Mouse (Mus musculus): Measurements from ENCODE around the gene Tbc1d22a. TPM values are rescaled to one million over a fixed set of nuclear protein-coding genes. Genes with fewer than 3 reads are reported as not detected.

The Tbc1d22a gene
- polyA plus RNA-seq (2015; fragmentation: Nextera tagmentation; extraction: Ambion mirVana) = 12.6 and 13.2 TPM in 2 replicates

- H3K27ac ChIP-seq (ENCODE audit: low read depth, low read length) = peak within 1 kb of the TSS; percentile 83
- peak within 1 kb of the TSS; percentile 75 for H3K4me3 ChIP-seq (ENCODE audit: low read length)
- no peaks in the 10 kb centered on the region for H3K36me3 ChIP-seq (ENCODE audit: control insufficient read depth, insufficient read depth, low read length)
- under 1% methylated on average over 64 of the region's 64 CpGs for WGBS
- H3K4me1 ChIP-seq (ENCODE audit: control insufficient read depth, insufficient read depth, low read depth, low read length) = peaks cover 17% of the 10 kb centered on the region
- peak within 1 kb of the TSS; percentile 88 for H3K9ac ChIP-seq (ENCODE audit: low read depth, low read length)
- ATAC-seq = peak; percentile 95
- H3K27me3 ChIP-seq (replicated peaks; ENCODE audit: control insufficient read depth, insufficient read depth, low read length) = no peaks in the 10 kb centered on the region
- H3K9me3 ChIP-seq (ENCODE audit: control insufficient read depth, low read length) = no peaks in the 10 kb centered on the region
- H3K4me2 ChIP-seq (ENCODE audit: low read length) = peak within 1 kb of the TSS; percentile 99
Measured at GRCm38 (mm10) chr15:86213753-86214548, at the start of gene Tbc1d22a. TSS of gene Tbc1d22a (plus strand) at chr15:86214459.

DNA sequence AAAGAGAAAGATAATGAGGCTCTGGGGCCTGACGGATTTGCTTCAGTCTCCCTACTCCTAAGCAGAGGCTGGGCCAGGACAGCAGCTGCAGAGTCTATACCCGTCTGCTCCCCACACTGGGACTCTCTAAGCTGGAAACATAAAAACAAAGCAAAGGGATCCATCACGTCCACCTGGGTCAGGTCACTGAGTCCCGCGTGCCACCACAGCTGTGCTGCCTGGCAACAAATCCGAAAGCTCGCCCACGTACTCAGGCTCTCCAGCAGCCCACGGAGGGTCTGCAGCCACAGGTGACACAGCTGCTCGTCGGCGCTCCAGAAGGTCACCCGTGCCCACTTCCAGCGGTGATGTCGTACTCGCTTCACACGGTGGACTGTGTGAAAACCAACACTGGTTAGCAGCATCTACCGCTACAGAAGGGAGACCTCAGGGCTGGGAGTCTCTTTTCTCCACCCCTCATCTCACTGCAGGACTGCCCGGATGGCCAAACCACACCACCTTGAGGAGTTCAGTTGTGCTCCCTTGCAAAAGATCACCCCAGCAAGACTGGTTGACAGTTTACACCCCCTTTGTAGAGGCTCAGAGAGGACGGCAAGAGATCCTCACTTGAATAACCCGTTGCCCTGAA lies 49.4 kb upstream of the Tbc1d22a start:
- Histone ChIP-seq H3K4me2 (ENCODE audit: low read length) (no peak overlapping the region), H3K4me3 (ENCODE audit: low read length) (no peak overlapping the region), H3K36me3 (ENCODE audit: control insufficient read depth, insufficient read depth, low read length) (peaks cover 2% of the 10 kb centered on the region; the same call in 1 of the 2 replicates), H3K9ac (ENCODE audit: low read depth, low read length) (no peak overlapping the region), H3K9me3 (ENCODE audit: control insufficient read depth, low read length) (no peaks in the 10 kb centered on the region), H3K27ac (ENCODE audit: low read depth, low read length) (no peak overlapping the region), H3K27me3 (replicated peaks; ENCODE audit: control insufficient read depth, insufficient read depth, low read length) (no peaks in the 10 kb centered on the region), H3K4me1 (ENCODE audit: control insufficient read depth, insufficient read depth, low read depth, low read length) (peaks cover 2% of the 10 kb centered on the region; the same call in 1 of the 2 replicates)
- WGBS = 80% methylated on average over 21 of the region's 21 CpGs
- no peak for ATAC-seq

DNA sequence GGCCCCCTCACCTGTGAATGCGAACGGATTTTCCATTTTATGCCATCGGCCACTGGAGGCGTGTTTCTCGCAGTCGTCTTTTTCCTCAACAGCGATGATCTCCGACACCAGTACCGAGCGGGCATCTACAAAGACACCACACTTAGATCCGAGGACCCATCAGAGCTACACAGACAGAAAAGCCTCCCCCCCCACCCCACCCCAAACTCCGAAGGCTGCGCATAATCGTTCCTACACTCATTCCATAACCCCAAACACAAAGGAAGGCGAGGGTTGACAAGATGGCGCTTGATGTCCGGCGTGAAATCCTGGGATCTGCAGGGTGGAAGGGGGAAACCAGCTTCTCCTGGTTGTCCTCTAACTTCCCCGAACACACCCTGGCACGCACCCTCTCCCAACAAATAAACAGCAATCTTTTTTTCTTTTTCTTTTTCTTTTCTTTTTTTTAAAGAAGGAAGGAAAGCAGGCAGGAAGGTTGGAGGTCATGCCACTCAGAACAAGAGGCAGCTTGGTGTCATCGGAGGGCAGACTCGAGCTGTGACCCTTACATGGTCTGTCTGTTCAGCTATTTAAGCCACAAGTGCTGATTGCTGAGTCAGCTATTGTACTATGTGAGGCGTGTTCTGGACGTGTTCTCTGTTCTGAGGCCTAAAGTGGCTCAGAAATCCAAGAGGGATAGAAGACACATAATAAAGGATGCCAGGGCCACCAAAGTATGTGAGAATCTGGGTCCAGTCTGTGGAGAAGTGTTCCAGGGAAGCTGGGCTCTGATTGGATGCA lies 48.3 kb upstream of the Tbc1d22a start:
- H3K4me2 ChIP-seq (ENCODE audit: low read length) = no peak overlapping the region
- 92% methylated on average over 24 of the region's 24 CpGs for WGBS
- H3K9me3 ChIP-seq (ENCODE audit: control insufficient read depth, low read length) = no peaks in the 10 kb centered on the region
- H3K27me3 ChIP-seq (replicated peaks; ENCODE audit: control insufficient read depth, insufficient read depth, low read length) = no peaks in the 10 kb centered on the region
- H3K4me1 ChIP-seq (ENCODE audit: control insufficient read depth, insufficient read depth, low read depth, low read length) = peaks cover 2% of the 10 kb centered on the region; the same call in 1 of the 2 replicates
- H3K27ac ChIP-seq (ENCODE audit: low read depth, low read length) = no peak overlapping the region
- no peak overlapping the region for H3K4me3 ChIP-seq (ENCODE audit: low read length)
- ATAC-seq = no peak
- H3K9ac ChIP-seq (ENCODE audit: low read depth, low read length) = no peak overlapping the region
- peaks cover 2% of the 10 kb centered on the region; the same call in 1 of the 2 replicates for H3K36me3 ChIP-seq (ENCODE audit: control insufficient read depth, insufficient read depth, low read length)

DNA sequence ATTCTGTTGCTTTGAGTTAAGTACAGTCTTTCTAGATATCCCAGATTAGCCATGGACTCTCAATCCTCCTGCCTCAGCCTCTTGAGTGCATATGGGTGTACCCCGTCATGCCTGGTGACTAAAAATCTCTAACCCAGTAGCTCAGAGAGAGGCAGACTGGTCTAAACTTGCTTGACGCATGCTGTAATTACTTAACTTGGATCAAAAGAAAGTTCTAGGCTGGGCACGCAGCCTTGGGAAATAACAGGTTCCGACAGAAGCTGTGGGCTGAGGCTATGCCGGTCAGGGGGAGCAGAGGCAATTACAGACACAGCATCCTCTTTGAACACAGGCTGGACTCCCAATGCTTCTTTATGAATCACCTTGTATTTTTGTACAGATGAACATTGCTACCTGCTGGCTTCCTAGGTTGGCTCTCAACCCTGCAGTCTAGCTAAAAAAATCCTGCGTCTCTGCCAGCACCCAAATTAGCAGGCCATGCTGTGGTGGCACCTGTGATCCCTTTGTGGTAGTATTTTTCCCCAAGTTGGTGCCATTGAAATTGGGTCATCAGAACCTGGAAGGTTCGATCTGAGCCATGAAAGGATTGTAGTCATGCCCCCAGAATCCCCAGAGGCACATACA lies 47.1 kb upstream of the Tbc1d22a start:
- no peak overlapping the region for H3K4me3 ChIP-seq (ENCODE audit: low read length)
- peaks cover 2% of the 10 kb centered on the region; the same call in 1 of the 2 replicates for H3K4me1 ChIP-seq (ENCODE audit: control insufficient read depth, insufficient read depth, low read depth, low read length)
- no peak overlapping the region for H3K9ac ChIP-seq (ENCODE audit: low read depth, low read length)
- H3K27me3 ChIP-seq (replicated peaks; ENCODE audit: control insufficient read depth, insufficient read depth, low read length) = no peaks in the 10 kb centered on the region
- H3K36me3 ChIP-seq (ENCODE audit: control insufficient read depth, insufficient read depth, low read length) = 0 out of 2 replicates have a peak, but pooled peaks cover 2% of the 10 kb centered on the region
- H3K4me2 ChIP-seq (ENCODE audit: low read length) = no peak overlapping the region
- 91% methylated on average over 7 of the region's 7 CpGs for WGBS
- no peak for ATAC-seq
- H3K27ac ChIP-seq (ENCODE audit: low read depth, low read length) = no peak overlapping the region
- no peaks in the 10 kb centered on the region for H3K9me3 ChIP-seq (ENCODE audit: control insufficient read depth, low read length)

DNA sequence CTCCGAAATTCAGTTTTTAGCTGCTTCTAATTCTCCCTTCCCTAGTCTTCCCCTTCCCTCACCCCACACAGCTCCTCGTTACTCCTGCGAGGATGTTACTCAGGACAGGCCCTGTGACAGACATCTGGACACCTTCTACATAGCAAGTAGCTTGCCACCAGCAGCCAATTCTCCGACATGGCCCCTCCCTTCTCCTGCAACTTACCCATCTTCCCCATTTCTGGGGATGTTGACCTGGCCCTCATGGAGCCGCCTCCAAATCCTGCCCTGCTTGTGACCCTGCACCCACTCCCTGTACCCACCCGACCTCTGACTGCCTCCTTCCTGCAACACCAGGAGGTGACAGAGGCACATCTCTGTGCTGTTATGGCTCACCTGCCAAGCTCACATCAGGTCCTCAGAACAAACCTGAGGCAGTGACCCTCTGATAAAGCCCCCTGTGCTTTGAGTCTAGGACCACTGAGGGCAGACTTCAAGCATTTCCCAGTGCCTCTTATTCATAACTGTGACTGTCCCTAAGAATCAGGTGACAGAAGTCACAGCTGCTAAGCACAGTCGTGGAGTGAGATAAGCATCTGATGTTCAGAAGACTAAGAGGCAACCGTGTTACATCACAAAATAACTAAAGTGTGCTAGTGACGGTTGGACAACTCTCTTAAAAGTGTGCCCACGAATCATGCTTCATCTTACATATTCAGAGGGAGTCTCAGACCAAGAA lies 46.3 kb upstream of the Tbc1d22a start:
- Histone ChIP-seq H3K9me3 (ENCODE audit: control insufficient read depth, low read length) (no peaks in the 10 kb centered on the region), H3K4me3 (ENCODE audit: low read length) (no peak overlapping the region), H3K36me3 (ENCODE audit: control insufficient read depth, insufficient read depth, low read length) (0 out of 2 replicates have a peak, but pooled peaks cover 2% of the 10 kb centered on the region), H3K27me3 (replicated peaks; ENCODE audit: control insufficient read depth, insufficient read depth, low read length) (no peaks in the 10 kb centered on the region), H3K27ac (ENCODE audit: low read depth, low read length) (no peak overlapping the region), H3K4me2 (ENCODE audit: low read length) (no peak overlapping the region), H3K4me1 (ENCODE audit: control insufficient read depth, insufficient read depth, low read depth, low read length) (peaks cover 2% of the 10 kb centered on the region; the same call in 1 of the 2 replicates), H3K9ac (ENCODE audit: low read depth, low read length) (no peak overlapping the region)
- no peak for ATAC-seq
- 72% methylated on average over 10 of the region's 10 CpGs for WGBS

- WGBS = 20% methylated on average over 7 of the region's 7 CpGs
- H3K36me3 ChIP-seq (ENCODE audit: control insufficient read depth, insufficient read depth, low read length) = 0 out of 2 replicates have a peak, but pooled peaks cover 2% of the 10 kb centered on the region
- H3K4me1 ChIP-seq (ENCODE audit: control insufficient read depth, insufficient read depth, low read depth, low read length) = peaks cover 3% of the 10 kb centered on the region; the same call in 1 of the 2 replicates
- ATAC-seq = 0 out of 2 replicates have a peak, but pooled peaks have one; percentile 21
- no peaks in the 10 kb centered on the region for H3K27me3 ChIP-seq (replicated peaks; ENCODE audit: control insufficient read depth, insufficient read depth, low read length)
- H3K9ac ChIP-seq (ENCODE audit: low read depth, low read length) = no peak overlapping the region
- no peaks in the 10 kb centered on the region for H3K9me3 ChIP-seq (ENCODE audit: control insufficient read depth, low read length)
- H3K4me3 ChIP-seq (ENCODE audit: low read length) = no peak overlapping the region
- H3K4me2 ChIP-seq (ENCODE audit: low read length) = no peak overlapping the region
- no peak overlapping the region for H3K27ac ChIP-seq (ENCODE audit: low read depth, low read length)
Measured at GRCm38 (mm10) chr15:86168505-86168867, 45.8 kb upstream of the Tbc1d22a start.

- H3K9me3 ChIP-seq (ENCODE audit: control insufficient read depth, low read length) = no peaks in the 10 kb centered on the region
- 0 out of 2 replicates have a peak, but pooled peaks cover 2% of the 10 kb centered on the region for H3K36me3 ChIP-seq (ENCODE audit: control insufficient read depth, insufficient read depth, low read length)
- no peak for ATAC-seq
- H3K4me2 ChIP-seq (ENCODE audit: low read length) = no peak overlapping the region
- H3K9ac ChIP-seq (ENCODE audit: low read depth, low read length) = no peak overlapping the region
- H3K27me3 ChIP-seq (replicated peaks; ENCODE audit: control insufficient read depth, insufficient read depth, low read length) = no peaks in the 10 kb centered on the region
- H3K27ac ChIP-seq (ENCODE audit: low read depth, low read length) = no peak overlapping the region
- H3K4me3 ChIP-seq (ENCODE audit: low read length) = no peak overlapping the region
- WGBS = 80% methylated on average over 12 of the region's 12 CpGs
- peaks cover 10% of the 10 kb centered on the region; the same call in 1 of the 2 replicates for H3K4me1 ChIP-seq (ENCODE audit: control insufficient read depth, insufficient read depth, low read depth, low read length)
Measured at GRCm38 (mm10) chr15:86168941-86169816, 45.1 kb upstream of the Tbc1d22a start.

GRCm38 (mm10) chr15:86169817-86170110 lies 44.5 kb upstream of the Tbc1d22a start:
- no peak overlapping the region for H3K9ac ChIP-seq (ENCODE audit: low read depth, low read length)
- no peak overlapping the region for H3K27ac ChIP-seq (ENCODE audit: low read depth, low read length)
- H3K27me3 ChIP-seq (replicated peaks; ENCODE audit: control insufficient read depth, insufficient read depth, low read length) = no peaks in the 10 kb centered on the region
- no peaks in the 10 kb centered on the region for H3K9me3 ChIP-seq (ENCODE audit: control insufficient read depth, low read length)
- WGBS = 73% methylated on average over 4 of the region's 4 CpGs
- peaks cover 10% of the 10 kb centered on the region; the same call in 1 of the 2 replicates for H3K4me1 ChIP-seq (ENCODE audit: control insufficient read depth, insufficient read depth, low read depth, low read length)
- no peak overlapping the region for H3K4me2 ChIP-seq (ENCODE audit: low read length)
- H3K4me3 ChIP-seq (ENCODE audit: low read length) = no peak overlapping the region
- H3K36me3 ChIP-seq (ENCODE audit: control insufficient read depth, insufficient read depth, low read length) = no peaks in the 10 kb centered on the region
- ATAC-seq = no peak
